Mouse (Mus musculus) ES-Bruce4 (cell line): ENCODE data around the gene Dmac1.

Experiments
- CTCF ChIP-seq: IDR thresholded peaks from one replicate; pipeline ENCODE4 v1.8.1; 2011; ENCODE audit warnings: low read depth, low read length
- POLR2A ChIP-seq: IDR thresholded peaks from one replicate; pipeline ENCODE4 v1.8.1; 2011; ENCODE audit warnings: low read length; ENCODE audit not compliant: insufficient read depth

GRCm38 (mm10) chr4:75260156-75260555, 17.9 kb downstream of the Dmac1 start:
- TF ChIP-seq CTCF: no peak
- TF ChIP-seq POLR2A: no peak
